Mouse (Mus musculus) frontal cortex, postnatal 14 days (tissue): ENCODE measurements around the gene Slc5a10.

ENCODE experiments used
- DNase-seq, 2 experiments: peaks; one replicate each; pipeline ENCODE4 v3.0.0; 2022; ENCODE audit warnings: low spot score in 2 of 2

Slc5a10 gene

GRCm38 (mm10) chr11:61705581-61705980 lies 15.0 kb downstream of the Slc5a10 start:
- DNase-seq: no peak

GRCm38 (mm10) chr11:61702494-61702893 lies 18.1 kb downstream of the Slc5a10 start:
- no peak for DNase-seq

- no peak for DNase-seq
These were observed 18.9 kb downstream of the Slc5a10 start for GRCm38 (mm10) chr11:61701696-61702095.

GRCm38 (mm10) chr11:61699933-61700332 lies 20.7 kb downstream of the Slc5a10 start:
- DNase-seq: no peak

GRCm38 (mm10) chr11:61699460-61699859 lies 21.2 kb downstream of the Slc5a10 start:
- no peak for DNase-seq

GRCm38 (mm10) chr11:61698852-61699251 lies 21.8 kb downstream of the Slc5a10 start:
- DNase-seq: no peak

GRCm38 (mm10) chr11:61692996-61693395 lies 27.6 kb downstream of the Slc5a10 start:
- DNase-seq: no peak

GRCm38 (mm10) chr11:61687595-61687994 lies 33.0 kb downstream of the Slc5a10 start:
- no peak for DNase-seq

GRCm38 (mm10) chr11:61686906-61687453 lies 33.6 kb downstream of the Slc5a10 start:
- DNase-seq: no peak

GRCm38 (mm10) chr11:61686141-61686540 lies 34.5 kb downstream of the Slc5a10 start:
- no peak for DNase-seq

GRCm38 (mm10) chr11:61685119-61685725 lies 35.4 kb downstream of the Slc5a10 start:
- DNase-seq: no peak

- DNase-seq: no peak
These were observed 36.5 kb downstream of the Slc5a10 start, which contains the start of gene Fam83g for GRCm38 (mm10) chr11:61683907-61684731. Gene Fam83g (plus strand): TSS chr11:61684091.

- DNase-seq: no peak
These were observed 41.3 kb downstream of the Slc5a10 start for GRCm38 (mm10) chr11:61679091-61679866.

- DNase-seq: no peak
These were observed 42.9 kb downstream of the Slc5a10 start for GRCm38 (mm10) chr11:61677709-61678108.

- no peak for DNase-seq
These were observed 44.3 kb downstream of the Slc5a10 start for GRCm38 (mm10) chr11:61676216-61676854.

- no peak for DNase-seq
These were observed 45.3 kb downstream of the Slc5a10 start for GRCm38 (mm10) chr11:61675332-61675731.

GRCm38 (mm10) chr11:61674839-61675159 lies 45.8 kb downstream of the Slc5a10 start:
- DNase-seq: no peak

GRCm38 (mm10) chr11:61674151-61674838 lies 46.3 kb downstream of the Slc5a10 start:
- no peak for DNase-seq

- DNase-seq: no peak
These were observed 46.9 kb downstream of the Slc5a10 start for GRCm38 (mm10) chr11:61673686-61674085.

GRCm38 (mm10) chr11:61671781-61672383 lies 48.7 kb downstream of the Slc5a10 start:
- no peak for DNase-seq
